ENCODE assay signal across 28 mouse cellular contexts in genomic region chr2:6943651-6944050, GRCm38 (mm10).
DNase-seq lines count a peak whose midpoint lies in the region; ATAC-seq lines count a peak whose summit lies in the region.
"Had no signal": no experiment of that assay in that cellular context is flagged by ENCODE, and none has a peak within 500 bp of the region (broad histone marks: within the 10 kb centered on the region; RNA-seq: fewer than 3 reads in every experiment).

No protein-coding gene starts in this region.

- H3K4me3 ChIP-seq in midbrain, embryonic 13.5 days (replicated peaks), result no peak overlapping the region
- no peak overlapping the region for H3K4me3 ChIP-seq in midbrain, embryonic 16.5 days (ENCODE audit: low read depth, low read length)
- no peak overlapping the region for H3K4me3 ChIP-seq in forebrain, embryonic 16.5 days (replicated peaks; ENCODE audit: low read length)
- H3K4me3 ChIP-seq: heart, embryonic 10.5 days; heart, embryonic 15.5 days; hindbrain, embryonic 12.5 days; kidney, embryonic 15.5 days; limb, embryonic 10.5 days; limb, embryonic 15.5 days; liver, embryonic 13.5 days; megakaryocyte, embryonic 14.5 days; midbrain, embryonic 12.5 days; stomach, embryonic 15.5 days had no signal

- 83% methylated on average over 8 of the region's 8 CpGs for WGBS in midbrain, embryonic 13.5 days
- 82% methylated on average over 8 of the region's 8 CpGs for WGBS in midbrain, embryonic 16.5 days
- WGBS in forebrain, embryonic 16.5 days, result 78% methylated on average over 8 of the region's 8 CpGs

- no peak overlapping the region for H3K9ac ChIP-seq in midbrain, embryonic 13.5 days (replicated peaks)
- H3K9ac ChIP-seq in midbrain, embryonic 16.5 days (ENCODE audit: low read depth, low read length), result no peak overlapping the region
- H3K9ac ChIP-seq in forebrain, embryonic 16.5 days (replicated peaks; ENCODE audit: low read depth, low read length), result no peak overlapping the region
- H3K9ac ChIP-seq: heart, embryonic 15.5 days; hindbrain, embryonic 12.5 days; kidney, embryonic 15.5 days; limb, embryonic 15.5 days; liver, embryonic 13.5 days; midbrain, embryonic 12.5 days; stomach, embryonic 15.5 days had no signal

- peak; percentile 46; the same call in 1 of the 2 replicates for ATAC-seq in midbrain, embryonic 13.5 days
- ATAC-seq in midbrain, embryonic 16.5 days, result no peak
- ATAC-seq in forebrain, embryonic 16.5 days, result no peak
- ATAC-seq: lung, postnatal 0 days had no signal

- peaks cover 16% of the 10 kb centered on the region for H3K4me1 ChIP-seq in midbrain, embryonic 13.5 days (replicated peaks)
- H3K4me1 ChIP-seq in midbrain, embryonic 16.5 days (ENCODE audit: control insufficient read depth, insufficient read depth, low read length), result 0 out of 2 replicates have a peak, but pooled peaks cover 2% of the 10 kb centered on the region
- peaks cover 19% of the 10 kb centered on the region for H3K4me1 ChIP-seq in forebrain, embryonic 16.5 days (replicated peaks; ENCODE audit: control insufficient read depth, insufficient read depth, low read length)
- H3K4me1 ChIP-seq: heart, embryonic 10.5 days; kidney, embryonic 15.5 days; limb, embryonic 15.5 days; liver, embryonic 13.5 days; megakaryocyte, embryonic 14.5 days; stomach, embryonic 15.5 days had no signal

- H3K27me3 ChIP-seq in midbrain, embryonic 13.5 days, result no peaks in the 10 kb centered on the region
- H3K27me3 ChIP-seq in midbrain, embryonic 16.5 days (ENCODE audit: control insufficient read depth, insufficient read depth, low read depth, low read length), result no peaks in the 10 kb centered on the region
- H3K27me3 ChIP-seq in forebrain, embryonic 16.5 days (replicated peaks; ENCODE audit: control insufficient read depth, insufficient read depth, low read length), result no peaks in the 10 kb centered on the region
- H3K27me3 ChIP-seq: heart, embryonic 15.5 days; hindbrain, embryonic 12.5 days; kidney, embryonic 15.5 days; limb, embryonic 15.5 days; liver, embryonic 13.5 days; megakaryocyte, embryonic 14.5 days; stomach, embryonic 15.5 days had no signal

- H3K4me2 ChIP-seq in midbrain, embryonic 13.5 days (replicated peaks), result no peak overlapping the region
- H3K4me2 ChIP-seq in midbrain, embryonic 16.5 days (ENCODE audit: low read length), result no peak overlapping the region
- no peak overlapping the region for H3K4me2 ChIP-seq in forebrain, embryonic 16.5 days (ENCODE audit: low read length)
- H3K4me2 ChIP-seq: heart, embryonic 15.5 days; hindbrain, embryonic 12.5 days; kidney, embryonic 15.5 days; limb, embryonic 15.5 days; liver, embryonic 13.5 days; midbrain, embryonic 12.5 days; stomach, embryonic 15.5 days had no signal

- DNase-seq in heart, adult 11 months, result peak; percentile 89
- no peak for DNase-seq in heart, postnatal 14 days
- peak; percentile 16 for DNase-seq in skeletal muscle tissue, adult 2 months (ENCODE audit: low read depth, low spot score)
- DNase-seq: adrenal gland, adult 2 months; B cell, adult 2 months; cerebellum, adult 8-10 months; cerebellum, postnatal 25 days; gastrocnemius, postnatal 14 days; heart, postnatal 36 days; kidney, adult 18-20 months; kidney, postnatal 25 days; liver, embryonic 13.5 days; lung, adult 18-20 months; lung, postnatal 4 days; right cerebral cortex, postnatal 14 days had no signal

- intact Hi-C loops in heart, postnatal 14 days (cut with DNase I), result no loop called here

- H3K27ac ChIP-seq in midbrain, embryonic 13.5 days, result no peak overlapping the region
- H3K27ac ChIP-seq in midbrain, embryonic 16.5 days (ENCODE audit: low read length), result no peak overlapping the region
- H3K27ac ChIP-seq in forebrain, embryonic 16.5 days (ENCODE audit: low read length), result peak overlapping the region; percentile 64; the same call in 1 of the 2 replicates
- H3K27ac ChIP-seq: heart, embryonic 10.5 days; heart, embryonic 15.5 days; hindbrain, embryonic 12.5 days; kidney, embryonic 15.5 days; limb, embryonic 10.5 days; limb, embryonic 15.5 days; liver, embryonic 13.5 days; midbrain, embryonic 12.5 days; stomach, embryonic 15.5 days had no signal

- no peaks in the 10 kb centered on the region for H3K9me3 ChIP-seq in midbrain, embryonic 13.5 days
- H3K9me3 ChIP-seq in midbrain, embryonic 16.5 days (replicated peaks; ENCODE audit: control insufficient read depth, low read length, poor library complexity, severe bottlenecking), result no peaks in the 10 kb centered on the region
- no peaks in the 10 kb centered on the region for H3K9me3 ChIP-seq in forebrain, embryonic 16.5 days (ENCODE audit: control insufficient read depth, low read length)
- H3K9me3 ChIP-seq: heart, embryonic 10.5 days; heart, embryonic 15.5 days; hindbrain, embryonic 12.5 days; kidney, embryonic 15.5 days; limb, embryonic 10.5 days; limb, embryonic 15.5 days; liver, embryonic 13.5 days; stomach, embryonic 15.5 days had no signal

- no peaks in the 10 kb centered on the region for H3K36me3 ChIP-seq in midbrain, embryonic 13.5 days
- no peaks in the 10 kb centered on the region for H3K36me3 ChIP-seq in midbrain, embryonic 16.5 days (ENCODE audit: control insufficient read depth, insufficient read depth, low read length)
- H3K36me3 ChIP-seq in forebrain, embryonic 16.5 days (ENCODE audit: control insufficient read depth, insufficient read depth), result no peaks in the 10 kb centered on the region
- H3K36me3 ChIP-seq: heart, embryonic 10.5 days; heart, embryonic 15.5 days; hindbrain, embryonic 12.5 days; kidney, embryonic 15.5 days; limb, embryonic 10.5 days; limb, embryonic 15.5 days; liver, embryonic 13.5 days; midbrain, embryonic 12.5 days; stomach, embryonic 15.5 days had no signal

Comparison
In these comparisons a context has a peak if more than half of its experiments do, and no peak if none do; other contexts are left out.
1. DNase-seq: peak in heart, adult 11 months (single experiment) and skeletal muscle tissue, adult 2 months (single experiment); none in heart, postnatal 14 days (0 of 2).